Mouse (Mus musculus): ENCODE data around the gene Syt11.
A peak's percentile ranks its signal among the peaks of the same experiment; 100 is the strongest.
"Not testable (repeated sequence)": the region's sequence is repeated elsewhere in the genome, so short reads cannot be mapped to it uniquely, and the experiment has no call there.

Gene Syt11

GRCm38 (mm10) chr3:88738641-88739040, 36.3 kb downstream of the Syt11 start:
- DNase-seq (ENCODE audit: low spot score in 2 of 2): no peak

- no peak for DNase-seq (ENCODE audit: low spot score in 2 of 2)
These were observed 38.4 kb downstream of the Syt11 start for GRCm38 (mm10) chr3:88736556-88736955.

DNA sequence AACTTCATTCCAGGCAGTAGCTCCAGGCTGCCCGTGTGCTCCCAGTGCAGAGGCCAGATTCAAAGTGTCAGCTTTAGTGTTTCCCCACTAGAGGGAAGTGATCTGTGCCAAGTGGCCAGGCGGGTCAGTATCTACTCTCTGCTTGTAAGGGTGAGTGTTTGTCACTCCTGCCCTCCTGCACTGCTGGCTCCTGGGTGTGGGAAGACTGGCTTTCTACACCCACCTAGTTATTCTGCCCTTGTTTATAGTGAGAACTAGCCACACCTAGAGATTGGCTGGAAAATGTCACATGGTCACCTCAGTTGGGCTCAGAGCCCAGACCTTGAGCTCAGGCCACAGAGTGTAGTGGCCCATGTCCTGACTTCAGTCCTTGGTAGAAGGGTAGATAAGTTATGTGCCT, 55.9 kb downstream of the Syt11 start:
- no peak for DNase-seq (ENCODE audit: low spot score in 2 of 2)

GRCm38 (mm10) chr3:88717831-88718230, 57.1 kb downstream of the Syt11 start:
- DNase-seq (ENCODE audit: low spot score in 2 of 2): no peak

GRCm38 (mm10) chr3:88717198-88717798, 57.7 kb downstream of the Syt11 start:
- DNase-seq (ENCODE audit: low spot score in 2 of 2): peak in 1 of 2 experiments; percentile 30

- peak; percentile 43 to 69 for DNase-seq (ENCODE audit: low spot score in 2 of 2)
These were observed 58.4 kb downstream of the Syt11 start, which contains the start of gene Rit1 for GRCm38 (mm10) chr3:88716399-88717197. Gene Rit1 (plus strand): TSS chr3:88716838.

GRCm38 (mm10) chr3:88715716-88716115, 59.2 kb downstream of the Syt11 start:
- DNase-seq (ENCODE audit: low spot score in 2 of 2): not testable (repeated sequence)

DNA sequence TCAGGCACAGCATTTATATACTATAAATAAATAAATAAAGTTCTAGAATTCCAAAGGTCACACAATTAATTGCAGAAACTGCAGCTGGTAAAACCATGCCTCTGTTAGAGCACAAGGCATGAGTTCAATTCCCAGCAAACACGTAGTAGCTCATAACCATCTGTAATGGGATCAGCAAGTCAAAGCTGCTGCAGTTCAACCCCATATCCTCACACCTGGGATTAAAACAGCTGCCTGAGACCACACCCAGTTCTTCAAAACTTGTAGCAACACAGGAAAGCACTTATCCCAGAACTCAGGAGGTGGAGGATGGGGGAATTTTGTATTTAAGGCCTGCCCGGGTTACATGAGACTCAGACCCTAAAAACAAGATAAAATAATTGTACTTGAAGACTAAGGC, 60.2 kb downstream of the Syt11 start:
- DNase-seq (ENCODE audit: low spot score in 2 of 2): no peak

GRCm38 (mm10) chr3:88713709-88714108, 61.3 kb downstream of the Syt11 start:
- DNase-seq (ENCODE audit: low spot score in 2 of 2): no peak

DNA sequence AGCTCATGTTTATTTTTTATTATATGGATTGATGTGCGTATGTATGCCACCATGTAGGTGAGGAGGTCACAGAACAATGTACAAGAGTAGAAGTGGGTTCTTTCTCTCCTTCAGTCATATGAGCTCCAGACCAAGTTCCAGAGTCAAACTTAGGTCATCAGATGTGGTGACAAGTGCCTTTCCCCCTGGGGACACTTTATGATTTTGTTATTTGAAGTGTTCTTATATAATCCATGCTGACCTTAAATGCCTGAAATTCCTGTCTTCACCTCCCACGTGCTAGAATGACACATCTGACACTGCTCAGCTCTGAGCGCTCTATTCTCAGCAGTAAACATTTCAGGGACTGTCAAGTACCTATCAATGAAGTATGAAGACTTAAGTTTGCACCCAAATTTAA, 73.7 kb downstream of the Syt11 start:
- no peak for DNase-seq (ENCODE audit: low spot score in 2 of 2)

- no peak for DNase-seq (ENCODE audit: low spot score in 2 of 2)
These were observed 74.7 kb downstream of the Syt11 start for GRCm38 (mm10) chr3:88700247-88700646.

- DNase-seq (ENCODE audit: low spot score in 2 of 2): no peak
These were observed 76.1 kb downstream of the Syt11 start for GRCm38 (mm10) chr3:88698834-88699233.

DNA sequence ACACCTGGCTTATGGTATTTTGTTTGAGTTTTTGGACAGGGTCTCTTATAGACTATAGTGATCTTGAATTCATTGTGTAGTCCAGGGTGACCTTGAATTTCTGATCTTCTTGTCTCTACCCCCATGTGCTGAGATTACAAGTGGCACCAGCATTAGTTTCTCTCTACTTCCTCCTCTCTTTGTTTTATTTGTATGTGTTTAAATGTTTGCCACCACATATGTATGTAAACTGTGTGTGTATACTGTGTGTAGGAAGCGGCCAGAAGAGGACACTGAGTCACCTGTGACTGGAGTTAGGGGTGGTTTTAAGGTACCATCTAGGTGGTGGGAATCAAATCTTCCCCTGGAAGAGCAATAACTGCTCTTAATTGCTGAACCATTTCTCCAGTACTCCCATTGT, 76.9 kb downstream of the Syt11 start:
- no peak for DNase-seq (ENCODE audit: low spot score in 2 of 2)

DNA sequence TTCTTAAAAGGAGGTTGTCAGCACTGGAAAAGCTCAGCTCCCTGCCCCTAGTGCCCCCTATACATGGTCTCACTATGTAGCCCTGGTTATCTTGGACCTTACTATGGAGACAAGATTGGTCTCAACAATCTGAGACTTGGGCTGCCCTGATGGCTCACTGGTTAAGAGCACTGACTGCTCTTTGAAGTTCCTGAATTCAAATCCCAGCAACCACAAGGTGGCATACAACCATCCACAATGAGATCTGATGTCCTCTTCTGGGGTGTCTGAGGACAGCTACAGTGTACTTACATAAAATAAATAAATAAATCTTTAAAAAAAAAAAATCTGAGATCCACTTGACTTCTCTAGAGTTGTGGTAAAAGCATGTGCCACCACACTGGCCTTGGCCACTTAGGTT, 79.4 kb downstream of the Syt11 start:
- no peak for DNase-seq (ENCODE audit: low spot score in 2 of 2)

Measured in frontal cortex, postnatal 14 days (tissue).